Mouse (Mus musculus) cerebellum, postnatal 36 days (tissue): Measurements from ENCODE around the gene Nkx2-2.
A peak's percentile ranks its signal among the peaks of the same experiment; 100 is the strongest.
"Not testable (repeated sequence)": the region's sequence is repeated elsewhere in the genome, so short reads cannot be mapped to it uniquely, and the experiment has no call there.

Experiments
- DNase-seq, 2 experiments: peaks; one replicate each; pipeline ENCODE4 v3.0.0; 2021 to 2022; ENCODE audit warnings: mixed read lengths in 2 of 2

The Nkx2-2 gene

DNA sequence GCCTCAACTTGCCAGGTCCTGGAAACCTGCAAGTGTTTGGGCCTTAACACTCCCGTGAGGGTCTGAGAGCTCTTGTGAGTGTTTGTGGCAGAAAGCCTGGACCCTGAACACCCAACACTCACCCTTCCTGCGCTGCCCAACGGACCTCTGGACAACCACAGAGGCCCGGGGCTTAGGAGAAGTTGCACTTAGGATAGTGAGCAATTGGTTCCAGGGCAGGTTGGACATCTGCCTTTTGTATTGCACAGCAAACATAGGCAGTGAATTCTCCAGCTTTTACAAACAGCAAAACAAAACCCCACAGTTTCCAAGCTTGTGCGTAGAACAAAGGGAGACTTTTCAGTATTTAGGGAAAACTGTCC, 12.8 kb downstream of the Nkx2-2 start:
- no peak for DNase-seq

DNA sequence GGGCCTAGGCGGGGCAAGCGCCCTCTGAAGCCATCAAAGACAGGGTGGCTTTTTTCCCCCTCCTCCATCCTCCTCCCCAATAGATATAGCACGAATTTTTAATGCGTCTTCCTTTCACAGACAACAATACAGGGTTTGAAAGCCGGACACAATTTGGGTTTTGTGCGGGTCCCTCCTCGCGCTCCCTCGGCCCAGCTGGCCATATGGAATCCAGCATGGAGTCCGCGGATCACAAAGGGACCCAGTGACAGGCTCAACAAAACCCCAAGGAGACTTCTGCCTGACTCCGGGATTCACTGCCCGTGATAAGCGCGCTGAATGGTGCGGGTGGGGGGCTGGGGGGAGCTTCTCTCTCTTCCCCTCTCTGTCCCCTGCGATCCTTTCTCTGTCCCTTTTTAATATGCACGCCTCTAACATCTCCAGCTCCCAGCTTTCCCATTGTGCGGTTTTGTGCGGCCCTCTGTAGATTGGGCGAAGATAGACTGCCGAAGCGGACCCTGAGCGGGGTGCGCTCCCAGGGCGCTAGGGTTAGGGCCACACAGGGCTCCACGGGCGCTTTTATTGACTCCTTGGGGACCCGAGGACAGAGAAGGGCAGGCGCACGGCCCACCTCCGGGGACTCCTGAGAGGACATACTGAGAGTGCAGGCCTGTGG, 13.3 kb downstream of the Nkx2-2 start:
- no peak for DNase-seq

DNA sequence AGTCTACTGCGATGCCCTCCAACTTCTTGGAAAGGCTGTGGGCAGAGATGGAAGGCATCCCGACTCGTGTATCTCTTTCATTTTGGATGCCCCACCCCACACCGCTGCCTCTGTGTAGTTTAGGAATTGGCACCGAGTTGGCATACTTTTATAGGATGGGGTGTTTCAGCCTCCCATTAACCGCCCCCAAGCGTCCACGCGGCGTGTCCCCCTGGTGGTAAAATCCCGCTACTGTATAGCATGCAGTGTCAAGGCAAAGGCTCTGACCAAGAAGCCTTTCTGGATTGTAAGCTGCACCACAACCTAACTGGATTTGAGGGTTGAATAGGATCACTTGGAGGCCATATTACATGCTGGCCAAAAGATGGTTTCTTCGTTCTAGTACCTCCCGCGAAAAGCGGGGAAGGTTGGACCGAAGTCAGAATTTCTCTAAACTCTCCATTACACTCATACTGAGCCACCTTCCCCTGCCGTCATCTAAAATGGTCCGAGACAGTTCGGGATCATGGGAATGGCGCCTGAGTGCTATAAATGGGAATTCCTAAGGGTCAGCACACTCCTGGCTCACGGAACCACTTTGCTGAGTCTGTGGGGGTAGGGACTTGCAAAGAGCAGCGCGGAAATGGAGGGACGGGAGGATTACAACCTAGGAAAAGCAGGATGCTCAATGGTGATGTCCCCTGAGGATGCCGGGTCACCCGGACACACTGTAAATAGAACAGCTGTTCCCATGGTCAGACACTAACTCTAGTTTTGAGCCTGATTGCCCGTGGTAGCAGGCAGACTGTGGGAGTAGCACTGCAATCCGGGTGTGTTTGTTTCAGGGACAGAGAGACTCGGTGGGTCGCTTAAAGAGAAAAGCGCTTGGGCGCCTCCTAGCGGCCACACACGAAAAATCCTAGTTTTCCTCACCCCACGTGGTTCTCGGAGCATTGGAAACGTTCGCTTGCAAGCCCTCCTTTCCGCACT, 15.7 kb downstream of the Nkx2-2 start:
- peak; percentile 58 to 62 for DNase-seq

DNA sequence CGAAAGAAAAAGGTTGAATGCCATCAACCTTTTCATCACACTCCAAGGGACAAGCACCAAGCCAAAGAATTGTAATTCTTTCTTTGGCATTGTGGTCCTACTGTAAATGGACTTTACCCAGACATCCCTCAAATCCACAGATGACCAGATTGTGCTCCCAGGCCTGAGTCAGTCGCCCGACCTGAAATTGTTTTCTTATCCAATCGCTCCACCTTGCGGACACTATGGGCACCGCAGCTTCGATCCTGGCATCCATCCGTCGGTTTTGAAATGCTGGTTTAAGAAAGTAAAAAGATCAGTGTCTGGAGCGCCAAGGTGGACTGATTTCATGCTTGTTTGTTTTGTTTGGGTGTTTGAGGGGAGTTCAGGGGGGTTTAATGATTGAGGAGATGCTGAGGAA, 16.4 kb downstream of the Nkx2-2 start:
- DNase-seq: peak; percentile 80 to 91

DNA sequence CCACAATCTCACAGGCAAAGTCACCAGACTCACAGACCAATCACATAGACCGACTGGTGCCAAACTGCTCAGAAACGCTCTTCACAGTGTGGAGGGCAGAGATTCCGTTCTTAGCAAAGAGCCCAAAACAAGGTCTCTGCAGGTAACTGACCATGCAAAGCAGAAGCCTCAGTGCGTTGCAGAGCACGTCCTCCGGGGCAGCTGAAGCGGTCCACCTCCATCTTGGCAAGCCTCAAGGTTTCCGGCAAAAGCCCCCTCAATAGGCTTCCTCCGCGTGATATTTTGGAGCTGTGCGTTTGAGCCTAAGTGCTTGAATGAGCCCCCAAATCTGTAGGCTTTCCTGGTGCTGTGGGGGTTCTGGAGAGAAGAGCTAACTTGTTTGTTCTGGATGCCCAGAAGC, 18.7 kb downstream of the Nkx2-2 start:
- DNase-seq: no peak

DNA sequence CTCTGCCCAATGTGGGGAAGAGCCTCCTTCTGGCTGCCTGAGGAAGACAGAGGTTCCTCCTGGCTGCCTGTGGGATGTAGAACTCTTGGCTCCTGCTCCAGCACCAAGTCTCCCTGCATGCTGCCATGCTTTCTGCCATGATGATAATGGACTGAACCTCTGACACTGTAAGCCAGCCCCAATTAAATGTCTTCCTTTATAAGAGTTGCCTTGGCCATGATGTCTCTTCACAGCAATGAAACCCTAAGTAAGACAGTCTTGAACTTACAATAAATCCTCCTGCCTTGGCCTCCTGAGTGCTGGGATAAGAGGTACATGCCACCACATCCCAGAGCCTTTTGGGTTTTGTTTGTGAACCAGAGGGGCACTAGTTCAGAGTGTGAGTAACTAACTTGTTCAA, 20.3 kb downstream of the Nkx2-2 start:
- no peak for DNase-seq

DNA sequence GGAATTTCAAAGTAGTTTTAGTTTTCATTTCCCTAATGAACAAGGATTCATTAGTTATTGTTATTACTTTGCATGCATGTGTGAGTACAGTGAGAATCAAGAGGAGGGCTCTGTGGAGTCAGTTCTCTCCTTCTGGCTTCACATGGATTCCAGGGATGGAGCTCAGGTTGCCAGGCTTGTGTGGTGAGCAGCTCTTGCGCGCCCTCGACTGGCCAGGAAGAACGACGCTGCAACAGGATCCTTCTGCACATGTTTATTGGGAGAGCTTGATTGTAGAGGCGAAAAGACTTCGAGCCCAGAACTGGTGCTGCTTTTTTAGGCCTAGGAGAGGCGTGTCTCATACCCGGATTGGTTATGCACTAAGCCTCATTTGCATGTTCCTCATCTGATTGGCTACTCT, 23.5 kb downstream of the Nkx2-2 start:
- not testable (repeated sequence) for DNase-seq

DNA sequence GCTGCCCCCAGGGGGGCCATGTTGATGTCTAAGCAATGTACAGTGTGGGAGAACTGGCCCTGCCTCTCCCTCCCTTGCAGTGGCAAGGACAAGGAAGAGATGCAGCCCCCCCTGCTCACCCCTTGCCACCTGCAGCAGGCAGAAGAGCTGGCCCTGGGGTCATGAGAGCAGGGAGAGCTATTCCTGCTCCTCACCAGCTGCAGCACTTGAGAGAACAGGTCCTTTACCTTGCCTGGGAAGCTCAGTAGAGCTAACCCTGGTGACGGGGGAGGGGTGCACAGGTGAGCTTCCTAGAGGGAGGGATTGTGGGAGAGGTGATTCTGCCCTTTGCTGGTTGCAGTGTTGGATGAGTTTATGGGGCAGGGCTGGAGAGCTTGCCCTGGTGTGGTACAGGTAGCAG, 28.2 kb downstream of the Nkx2-2 start:
- no peak for DNase-seq

DNA sequence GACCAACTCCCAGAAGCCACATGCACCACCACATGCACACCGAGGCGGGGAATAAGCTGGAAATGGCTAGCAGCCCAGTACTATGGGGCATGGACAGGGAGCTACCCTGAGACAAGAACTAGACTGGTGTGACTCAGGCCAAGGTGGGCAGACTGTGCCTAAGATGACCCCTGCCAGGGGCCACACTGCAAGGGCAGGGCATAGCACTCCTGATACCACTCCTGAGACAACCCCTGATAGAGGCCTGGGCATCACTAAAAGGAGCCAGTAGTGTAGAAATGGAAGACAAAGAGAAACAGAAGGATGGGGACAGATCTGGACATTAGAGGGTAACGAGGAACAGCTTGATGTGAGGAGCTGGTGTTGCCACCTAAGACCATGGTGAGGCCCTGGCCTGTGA, 28.7 kb downstream of the Nkx2-2 start:
- no peak for DNase-seq

DNA sequence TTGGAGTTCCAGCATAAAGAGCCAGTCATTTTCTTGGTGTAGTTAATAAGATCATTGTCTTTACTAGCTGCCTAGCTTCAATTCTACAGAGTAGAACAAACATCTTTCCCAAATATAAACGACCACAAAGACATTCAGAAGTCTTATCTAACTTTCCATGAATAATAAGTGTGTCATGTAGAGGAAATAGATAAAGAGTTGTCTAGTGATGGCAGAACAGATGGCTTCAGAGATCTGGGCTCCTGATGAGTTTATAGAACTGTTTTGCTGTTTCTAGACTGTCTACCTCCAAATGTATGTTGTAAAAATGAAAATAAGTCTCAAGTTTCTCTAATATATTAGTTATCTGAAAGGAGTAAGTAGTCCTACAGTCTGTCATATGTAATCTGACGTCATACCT, 41.5 kb downstream of the Nkx2-2 start:
- DNase-seq: no peak
